Mouse (Mus musculus): ENCODE results near the gene Wdr37. TPM values are rescaled to one million over a fixed set of nuclear protein-coding genes. Genes with fewer than 3 reads are reported as not detected.

Gene Wdr37
- polyA plus RNA-seq, 1 experiment: 11.3 TPM

DNA sequence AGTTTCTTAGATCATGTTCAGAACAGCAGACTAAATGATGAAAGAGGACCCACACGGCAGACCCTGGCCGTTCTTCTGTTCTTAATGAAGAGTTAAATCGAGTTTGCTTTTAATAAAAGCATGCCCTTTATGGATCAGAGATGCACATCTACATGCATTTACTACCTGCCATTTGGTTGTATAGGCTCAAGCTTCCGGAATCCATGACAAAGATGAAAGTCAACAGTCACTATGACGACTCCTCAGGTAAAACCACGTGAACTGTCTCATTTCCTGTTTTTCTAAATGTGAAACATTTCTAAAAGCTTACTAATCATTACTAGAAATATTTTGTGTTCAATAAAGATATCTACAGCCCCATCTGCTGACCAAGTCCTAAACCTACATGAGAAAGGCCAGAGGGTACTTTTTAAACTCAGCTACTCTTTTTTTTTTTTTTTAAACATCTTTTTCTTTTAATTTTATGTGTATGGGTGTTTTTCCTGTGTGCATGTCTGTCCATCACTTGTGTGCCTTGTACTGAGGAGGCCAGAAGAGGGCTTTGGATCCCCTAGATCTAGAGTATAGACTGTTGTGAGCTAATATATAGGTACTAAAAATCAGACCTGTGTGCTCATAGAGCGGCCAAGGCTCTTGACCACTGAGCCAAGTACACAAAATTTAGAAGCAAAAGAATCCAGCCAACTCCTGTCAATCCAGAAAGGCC is 40.0 kb downstream of the Wdr37 start:
- Histone ChIP-seq H3K36me3 (ENCODE audit: control insufficient read depth, insufficient read depth, low read length) (peaks cover 47% of the 10 kb centered on the region), H3K27ac (ENCODE audit: insufficient read depth, low read length) (peak overlapping the region; percentile 54; the same call in 1 of the 2 replicates)
- 72% methylated on average over 7 of the region's 7 CpGs for WGBS

DNA sequence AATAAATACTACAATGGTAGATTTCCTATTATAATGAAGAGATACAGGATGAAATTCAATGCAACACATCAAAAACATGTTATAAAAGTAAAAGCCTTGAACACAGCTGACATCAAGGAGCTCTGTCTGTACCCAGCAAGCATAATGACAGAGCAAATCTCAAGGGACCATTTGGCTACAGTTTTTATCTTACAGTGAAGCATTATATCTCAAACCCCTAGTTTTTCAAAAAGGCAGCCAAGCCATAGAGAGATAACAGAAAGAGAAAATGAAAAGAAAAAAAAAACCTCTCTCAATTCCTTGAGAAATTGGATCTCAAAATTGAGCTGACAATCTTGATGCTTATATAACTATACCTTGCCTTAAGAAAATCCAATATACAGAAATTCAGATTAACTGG is 41.0 kb downstream of the Wdr37 start:
- H3K36me3 ChIP-seq (ENCODE audit: control insufficient read depth, insufficient read depth, low read length): peaks cover 39% of the 10 kb centered on the region
- H3K27me3 ChIP-seq (ENCODE audit: control insufficient read depth, insufficient read depth, low read length): no peaks in the 10 kb centered on the region
- DNase-seq (ENCODE audit: low read depth in 1 of 2, low spot score in 2 of 2): no peak
- H3K4me1 ChIP-seq (ENCODE audit: control insufficient read depth, insufficient read depth, insufficient read length): no peaks in the 10 kb centered on the region
- no peak overlapping the region for H3K27ac ChIP-seq (ENCODE audit: insufficient read depth, low read length)
- H3K4me3 ChIP-seq (ENCODE audit: extremely low read depth, insufficient read depth, insufficient read length): no peak overlapping the region
- TF ChIP-seq POLR2A (IDR thresholded peaks at IDR 0.05; ENCODE audit: low read depth, low read length): no peak
- no peak for TF ChIP-seq CTCF (IDR thresholded peaks at IDR 0.05; ENCODE audit: extremely low read depth, insufficient read depth, insufficient read length, insufficient replicate concordance)

More for the DNA sequence above, 40.0 kb downstream of the Wdr37 start:
- TF ChIP-seq POLR2A (IDR thresholded peaks at IDR 0.05; ENCODE audit: low read depth, low read length): no peak
- no peak for TF ChIP-seq CTCF (IDR thresholded peaks at IDR 0.05; ENCODE audit: extremely low read depth, insufficient read depth, insufficient read length, insufficient replicate concordance)
- no peaks in the 10 kb centered on the region for H3K27me3 ChIP-seq (ENCODE audit: control insufficient read depth, insufficient read depth, low read length)
- DNase-seq (ENCODE audit: low read depth in 1 of 2, low spot score in 2 of 2): peak in 1 of 2 experiments; percentile 9
- no peak overlapping the region for H3K4me3 ChIP-seq (ENCODE audit: extremely low read depth, insufficient read depth, insufficient read length)
- H3K4me1 ChIP-seq (ENCODE audit: control insufficient read depth, insufficient read depth, insufficient read length): no peaks in the 10 kb centered on the region

DNA sequence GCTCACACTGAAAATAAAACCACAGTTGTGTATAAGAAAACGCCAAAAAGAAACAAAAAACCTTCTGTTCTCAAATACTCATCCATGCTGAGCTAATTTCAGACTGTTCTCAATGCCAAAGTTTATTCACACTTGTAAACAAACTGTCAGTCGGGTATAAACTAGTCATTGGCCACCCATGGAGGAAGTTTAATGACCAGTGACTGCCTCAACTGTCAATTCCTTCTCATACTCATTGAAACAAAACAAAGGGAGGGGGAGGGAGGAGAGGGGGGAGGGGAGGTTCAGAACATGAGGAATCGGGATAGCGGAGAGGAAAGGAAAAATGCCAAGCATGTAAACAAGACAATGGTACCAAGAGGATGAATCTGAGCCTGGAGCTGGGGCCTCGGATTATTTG is 41.9 kb downstream of the Wdr37 start:
- no peak for TF ChIP-seq POLR2A (IDR thresholded peaks at IDR 0.05; ENCODE audit: low read depth, low read length)
- TF ChIP-seq CTCF (IDR thresholded peaks at IDR 0.05; ENCODE audit: extremely low read depth, insufficient read depth, insufficient read length, insufficient replicate concordance): no peak
- H3K36me3 ChIP-seq (ENCODE audit: control insufficient read depth, insufficient read depth, low read length): peaks cover 33% of the 10 kb centered on the region
- H3K27ac ChIP-seq (ENCODE audit: insufficient read depth, low read length): no peak overlapping the region
- H3K27me3 ChIP-seq (ENCODE audit: control insufficient read depth, insufficient read depth, low read length): no peaks in the 10 kb centered on the region
- H3K4me1 ChIP-seq (ENCODE audit: control insufficient read depth, insufficient read depth, insufficient read length): no peaks in the 10 kb centered on the region
- 92% methylated on average over 5 of the region's 5 CpGs for WGBS
- H3K4me3 ChIP-seq (ENCODE audit: extremely low read depth, insufficient read depth, insufficient read length): no peak overlapping the region
- DNase-seq (ENCODE audit: low read depth in 1 of 2, low spot score in 2 of 2): no peak

DNA sequence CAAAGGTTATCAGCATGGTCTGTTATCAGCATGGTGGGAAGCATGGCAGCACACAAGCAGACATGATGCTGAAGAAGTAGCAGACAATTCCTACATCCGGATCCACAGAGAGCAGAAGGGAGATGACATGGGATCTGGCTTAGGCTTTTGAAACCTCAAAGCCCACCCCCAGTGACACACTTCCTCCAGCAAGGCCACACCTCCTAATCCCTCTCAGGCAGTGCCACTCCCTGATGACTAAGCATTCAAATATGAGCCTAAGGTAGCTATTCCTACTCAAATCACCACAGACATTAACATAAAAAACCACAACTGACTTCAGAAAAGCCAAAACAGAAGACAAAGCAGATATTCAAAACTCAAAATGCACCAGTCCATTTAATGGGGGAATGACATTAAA is 42.8 kb downstream of the Wdr37 start:
- Histone ChIP-seq H3K36me3 (ENCODE audit: control insufficient read depth, insufficient read depth, low read length) (peaks cover 29% of the 10 kb centered on the region), H3K4me3 (ENCODE audit: extremely low read depth, insufficient read depth, insufficient read length) (no peak overlapping the region), H3K27me3 (ENCODE audit: control insufficient read depth, insufficient read depth, low read length) (no peaks in the 10 kb centered on the region), H3K4me1 (ENCODE audit: control insufficient read depth, insufficient read depth, insufficient read length) (no peaks in the 10 kb centered on the region), H3K27ac (ENCODE audit: insufficient read depth, low read length) (no peak overlapping the region)
- WGBS: 100% methylated on average over 1 of the region's 1 CpGs
- TF ChIP-seq POLR2A (IDR thresholded peaks at IDR 0.05; ENCODE audit: low read depth, low read length) (no peak), CTCF (IDR thresholded peaks at IDR 0.05; ENCODE audit: extremely low read depth, insufficient read depth, insufficient read length, insufficient replicate concordance) (no peak)
- DNase-seq (ENCODE audit: low read depth in 1 of 2, low spot score in 2 of 2): no peak

DNA sequence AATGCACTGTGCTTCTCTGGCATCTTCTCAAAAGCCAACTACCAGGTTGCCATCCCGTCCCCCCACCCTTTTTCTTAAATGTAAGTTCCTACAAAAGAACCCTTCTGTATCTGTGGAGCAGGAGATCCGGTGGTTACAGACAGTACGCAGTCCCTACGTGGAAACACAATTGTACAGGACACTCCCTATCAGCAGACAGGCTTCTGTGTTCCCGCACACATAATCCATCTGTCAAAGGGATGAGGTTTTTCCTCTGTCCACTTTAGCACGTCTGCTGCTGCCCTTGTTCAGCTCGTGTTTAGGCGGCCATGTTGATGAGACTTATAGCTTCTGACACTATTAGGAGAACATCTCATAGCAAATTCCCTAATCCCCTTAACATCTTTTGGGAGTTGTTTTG is 48.2 kb downstream of the Wdr37 start:
- WGBS: 94% methylated on average over 8 of the region's 8 CpGs
- Histone ChIP-seq H3K27me3 (ENCODE audit: control insufficient read depth, insufficient read depth, low read length) (no peaks in the 10 kb centered on the region), H3K4me1 (ENCODE audit: control insufficient read depth, insufficient read depth, insufficient read length) (no peaks in the 10 kb centered on the region), H3K27ac (ENCODE audit: insufficient read depth, low read length) (no peak overlapping the region), H3K36me3 (ENCODE audit: control insufficient read depth, insufficient read depth, low read length) (peaks cover 39% of the 10 kb centered on the region), H3K4me3 (ENCODE audit: extremely low read depth, insufficient read depth, insufficient read length) (no peak overlapping the region)
- no peak for TF ChIP-seq POLR2A (IDR thresholded peaks at IDR 0.05; ENCODE audit: low read depth, low read length)
- no peak for TF ChIP-seq CTCF (IDR thresholded peaks at IDR 0.05; ENCODE audit: extremely low read depth, insufficient read depth, insufficient read length, insufficient replicate concordance)
- DNase-seq (ENCODE audit: low read depth in 1 of 2, low spot score in 2 of 2): no peak

DNA sequence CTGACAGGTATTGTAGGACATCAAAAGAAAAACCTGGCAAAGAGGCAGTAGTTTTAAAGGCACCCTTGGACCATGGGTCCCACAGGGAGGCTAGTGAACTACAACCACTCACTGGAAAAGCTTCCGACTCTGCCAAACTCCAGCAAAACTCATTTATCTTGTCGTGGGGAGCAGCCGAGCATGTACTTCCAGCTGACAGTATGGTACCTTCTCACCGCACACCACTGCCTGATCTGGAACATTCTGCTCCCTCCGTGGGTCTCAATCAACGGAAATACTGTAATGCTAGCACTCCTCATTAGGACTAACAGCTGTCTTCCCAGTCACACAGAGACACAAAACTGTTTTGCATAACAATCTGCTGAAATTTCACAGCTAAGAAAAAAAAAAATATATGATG is 48.6 kb downstream of the Wdr37 start:
- Histone ChIP-seq H3K4me3 (ENCODE audit: extremely low read depth, insufficient read depth, insufficient read length) (no peak overlapping the region), H3K27ac (ENCODE audit: insufficient read depth, low read length) (no peak overlapping the region), H3K36me3 (ENCODE audit: control insufficient read depth, insufficient read depth, low read length) (peaks cover 39% of the 10 kb centered on the region), H3K27me3 (ENCODE audit: control insufficient read depth, insufficient read depth, low read length) (no peaks in the 10 kb centered on the region), H3K4me1 (ENCODE audit: control insufficient read depth, insufficient read depth, insufficient read length) (no peaks in the 10 kb centered on the region)
- WGBS: 97% methylated on average over 6 of the region's 6 CpGs
- TF ChIP-seq CTCF (IDR thresholded peaks at IDR 0.05; ENCODE audit: extremely low read depth, insufficient read depth, insufficient read length, insufficient replicate concordance) (no peak), POLR2A (IDR thresholded peaks at IDR 0.05; ENCODE audit: low read depth, low read length) (no peak)
- no peak for DNase-seq (ENCODE audit: low read depth in 1 of 2, low spot score in 2 of 2)

DNA sequence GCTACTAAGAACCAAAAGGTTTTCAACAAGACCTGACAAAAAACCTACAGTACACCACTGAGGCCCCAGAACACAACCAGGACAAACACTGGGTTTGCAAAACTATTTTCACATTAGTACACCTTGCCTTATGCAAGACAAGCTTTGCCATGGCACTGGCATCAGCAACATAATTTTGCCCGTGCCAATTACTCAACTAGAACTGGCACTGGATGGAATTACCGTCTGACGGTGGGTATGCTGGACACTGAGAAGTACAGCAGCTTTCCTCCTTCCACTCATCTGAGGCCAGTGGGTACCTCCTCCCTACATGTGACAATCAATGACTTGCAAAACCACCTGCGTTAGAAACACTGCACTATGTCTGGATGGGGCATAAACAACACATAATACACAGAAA is 49.5 kb downstream of the Wdr37 start:
- TF ChIP-seq CTCF (IDR thresholded peaks at IDR 0.05; ENCODE audit: extremely low read depth, insufficient read depth, insufficient read length, insufficient replicate concordance): no peak
- no peak for TF ChIP-seq POLR2A (IDR thresholded peaks at IDR 0.05; ENCODE audit: low read depth, low read length)
- no peak for DNase-seq (ENCODE audit: low read depth in 1 of 2, low spot score in 2 of 2)
- Histone ChIP-seq H3K4me1 (ENCODE audit: control insufficient read depth, insufficient read depth, insufficient read length) (no peaks in the 10 kb centered on the region), H3K36me3 (ENCODE audit: control insufficient read depth, insufficient read depth, low read length) (peaks cover 38% of the 10 kb centered on the region), H3K27ac (ENCODE audit: insufficient read depth, low read length) (no peak overlapping the region), H3K27me3 (ENCODE audit: control insufficient read depth, insufficient read depth, low read length) (no peaks in the 10 kb centered on the region), H3K4me3 (ENCODE audit: extremely low read depth, insufficient read depth, insufficient read length) (no peak overlapping the region)
- 93% methylated on average over 4 of the region's 4 CpGs for WGBS

All from spleen, adult 2 months (tissue).